Mouse (Mus musculus): ENCODE results near the gene Chil1.

Gene Chil1

DNA sequence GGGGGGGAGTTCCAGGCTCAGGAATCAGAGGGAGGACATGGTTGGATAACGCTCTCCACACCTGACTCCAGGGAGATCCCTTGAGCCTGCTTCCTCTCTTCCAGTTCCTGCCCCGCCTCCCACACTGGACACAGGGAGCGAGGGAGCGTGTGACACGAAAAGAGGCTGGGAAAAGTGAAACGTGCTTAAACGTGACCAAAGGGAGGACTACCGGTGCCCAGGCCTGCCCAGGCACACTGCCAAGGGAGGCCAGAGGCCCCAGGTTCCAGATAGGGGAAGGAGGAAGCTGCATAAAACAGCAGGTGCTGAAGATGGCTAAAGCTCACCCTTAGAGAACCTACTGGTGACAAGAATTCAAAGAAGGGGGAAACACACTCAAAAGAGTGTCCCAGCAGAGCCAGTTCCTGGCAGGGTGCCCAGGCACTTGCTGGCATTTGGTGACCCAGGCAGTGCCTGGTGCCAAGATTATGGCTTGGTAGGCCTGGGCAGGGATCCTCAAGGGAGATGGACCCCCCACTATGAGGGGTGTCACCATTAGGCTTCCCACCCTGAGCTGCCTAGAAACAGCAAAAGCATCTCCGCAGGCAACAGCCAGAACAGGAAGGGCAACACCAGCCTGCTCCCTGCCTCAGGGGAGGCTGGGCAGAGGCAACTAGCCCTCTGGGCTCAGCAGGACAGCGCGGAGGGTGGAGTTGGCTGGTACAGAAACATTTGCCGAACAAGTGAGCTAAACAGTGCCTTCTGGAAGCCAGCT lies 51.0 kb downstream of the Chil1 start:
- DNase-seq = peak; percentile 78

DNA sequence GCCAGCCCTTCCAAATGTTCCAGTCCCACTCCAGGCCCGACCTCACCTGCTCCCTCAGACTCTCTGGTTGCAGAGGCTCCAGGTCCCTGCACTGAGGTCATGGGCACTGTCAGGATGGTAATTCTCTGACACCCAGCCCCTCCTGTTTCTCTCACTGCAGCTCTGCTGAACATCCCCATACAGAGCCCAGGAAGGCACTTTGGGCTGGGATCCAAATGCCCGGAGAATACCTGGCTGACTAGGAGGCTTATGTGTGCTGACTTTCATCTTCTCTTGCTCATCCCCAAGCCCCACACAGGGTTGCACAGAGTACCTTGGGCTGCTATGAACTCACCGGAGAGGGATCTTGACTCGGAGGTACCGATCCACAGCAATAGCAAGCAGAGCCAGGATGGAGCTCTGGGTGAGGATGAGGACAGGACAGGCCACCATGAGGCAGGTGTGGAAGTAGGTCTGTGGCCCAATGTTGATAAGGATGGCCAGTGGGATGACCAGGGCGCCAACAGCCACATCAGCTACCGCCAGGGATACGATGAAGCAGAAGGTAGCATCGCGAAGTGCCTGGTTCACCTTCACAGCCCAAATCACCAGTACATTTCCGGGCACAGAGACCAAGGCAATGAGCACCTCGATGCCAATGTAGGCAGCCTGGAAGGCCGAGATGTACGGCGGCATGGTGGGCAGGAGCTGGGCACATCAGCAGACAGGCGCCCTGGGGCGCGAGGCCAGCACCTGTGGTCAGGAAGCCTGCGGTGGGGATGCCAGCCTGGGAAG lies 51.9 kb downstream of the Chil1 start:
- no peak for DNase-seq

DNA sequence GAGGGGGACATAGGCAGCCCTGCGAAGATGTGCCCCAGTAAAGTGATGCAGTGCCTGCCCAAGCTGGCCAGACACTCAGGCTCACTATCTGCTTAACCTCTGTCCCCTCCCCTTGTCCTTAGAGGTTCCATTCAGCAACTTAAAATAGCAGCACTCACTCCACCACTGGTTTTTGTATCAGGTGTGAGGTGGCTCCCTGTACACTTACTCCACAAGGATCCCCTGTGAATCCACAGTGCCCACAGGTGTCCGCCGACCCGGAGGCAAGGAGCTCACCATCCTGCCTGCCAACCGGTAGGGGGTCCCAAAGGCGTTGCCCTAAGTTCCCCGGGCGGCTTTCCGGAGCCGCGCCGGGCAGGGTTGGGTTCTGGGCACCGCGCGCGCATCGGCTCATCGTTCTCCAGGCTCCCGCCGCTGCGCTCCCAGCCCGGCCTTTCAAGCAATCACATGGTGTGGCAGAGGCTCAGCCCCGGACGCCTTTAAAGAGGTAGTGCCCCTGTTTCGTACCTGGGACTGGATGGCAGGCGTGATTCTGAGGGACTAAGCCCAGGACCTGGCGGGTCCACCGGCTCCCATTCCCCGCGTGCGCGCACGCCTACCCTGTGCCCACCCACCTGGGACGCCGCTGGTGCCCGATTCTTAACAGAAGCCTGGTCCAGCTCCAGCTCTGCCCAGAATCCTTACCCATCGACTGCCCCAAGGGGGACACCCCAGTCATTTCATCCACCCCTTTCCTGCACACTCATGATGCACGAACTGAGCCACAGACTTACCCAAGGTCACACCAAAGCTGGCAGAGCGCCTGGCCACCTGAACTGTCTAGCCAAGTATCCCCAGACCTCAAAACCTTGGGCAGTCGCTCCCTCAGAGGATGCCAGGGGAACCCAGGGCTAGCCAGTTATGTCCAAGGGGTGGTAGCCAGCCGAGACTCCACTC lies 52.7 kb downstream of the Chil1 start:
- DNase-seq = peak; percentile 80

DNA sequence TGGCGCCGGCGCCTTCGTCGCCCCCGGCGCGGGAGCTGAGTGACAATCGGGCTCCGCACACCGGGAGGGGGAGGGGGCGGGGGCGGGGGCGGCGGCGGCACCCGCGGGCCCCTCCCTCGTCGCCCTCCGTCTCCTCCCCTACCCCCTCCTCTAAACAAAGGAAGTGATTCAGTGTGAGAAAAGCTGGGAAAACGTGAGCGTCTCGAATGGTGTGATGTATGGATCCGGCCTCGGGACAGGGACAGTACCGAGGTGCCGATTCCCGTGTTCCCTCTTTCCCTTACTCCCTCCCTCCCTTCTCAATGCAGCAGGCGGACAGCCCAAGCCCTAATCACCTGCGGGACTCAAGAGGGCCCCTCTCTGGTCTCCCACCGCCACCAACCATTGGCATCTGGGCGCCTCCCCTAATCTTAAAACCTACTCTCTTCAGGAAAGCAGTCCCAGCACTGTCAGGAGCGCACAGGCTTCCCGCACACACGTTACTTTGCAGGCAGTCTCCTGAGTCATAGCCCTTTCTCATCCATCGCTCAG lies 53.5 kb downstream of the Chil1 start, which contains the start of gene Adora1:
TSS of gene Adora1 (minus strand) at position 41 of the 531 bp plus-strand sequence.
- no peak for DNase-seq

DNA sequence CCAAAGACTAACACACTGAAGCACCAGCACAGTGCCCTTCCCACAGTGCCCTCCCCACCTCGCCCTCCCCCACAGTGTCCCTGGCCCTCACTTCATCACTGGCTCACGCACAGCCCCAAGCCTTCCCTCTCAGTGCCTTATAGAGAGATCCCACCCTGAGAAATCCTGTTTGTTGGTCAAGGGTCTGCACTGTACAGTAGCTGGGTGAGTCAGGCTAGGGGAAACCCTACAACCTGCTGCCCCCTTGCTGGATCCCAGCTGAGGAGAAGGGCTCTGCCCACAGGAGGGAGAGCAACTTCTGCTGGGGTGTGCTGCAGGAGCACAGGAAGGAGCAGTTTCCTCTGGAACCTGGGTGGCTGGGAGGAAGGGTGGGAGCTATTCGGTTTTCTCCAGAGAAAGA lies 54.2 kb downstream of the Chil1 start:
- no peak for DNase-seq

DNA sequence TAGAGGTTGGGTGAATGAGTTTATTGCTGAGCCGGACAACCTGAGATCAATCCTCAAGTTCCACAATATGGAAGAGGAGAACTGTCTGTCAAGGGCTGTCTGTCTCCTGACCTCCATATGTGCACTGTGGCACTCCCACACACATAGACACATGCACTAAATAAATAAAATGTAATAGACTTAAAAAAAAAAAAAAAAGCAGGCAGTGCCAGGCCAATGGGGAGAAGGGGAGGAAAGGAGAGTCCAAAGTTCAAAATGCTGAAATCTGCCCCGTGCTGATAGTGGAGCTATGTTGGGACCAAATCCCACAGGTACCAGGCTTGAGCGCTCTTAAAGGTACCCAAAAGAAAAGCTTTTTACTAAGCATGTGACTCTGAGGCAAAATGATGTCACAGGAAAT lies 55.5 kb downstream of the Chil1 start:
- DNase-seq = no peak

Data from layer of hippocampus, adult 9-11 months (tissue).